Mouse (Mus musculus) hindbrain, embryonic 16.5 days (tissue): ENCODE measurements around the gene Naa40. TPM values are rescaled to one million over a fixed set of nuclear protein-coding genes. Genes with fewer than 3 reads are reported as not detected.
A peak's percentile ranks its signal among the peaks of the same experiment; 100 is the strongest.

Experiments used
- ATAC-seq: fragments of 200-750 bp; cut with Nextera tagmentation; 2 replicates; pipeline ENCODE4 v1.8.0; 2017; ENCODE audit warnings: moderate TSS enrichment, moderate library complexity
- H3K27ac ChIP-seq: fragments of 300-500 bp; sonication (generic); 2 replicates; pipeline ENCODE4 v1.5.1; 2014; ENCODE audit warnings: low read depth, mild to moderate bottlenecking, control low read depth, low read length, moderate library complexity
- H3K27me3 ChIP-seq: fragments of 300-500 bp; sonication (generic); replicated peaks from 2 replicates; pipeline ENCODE4 v1.6.1; 2014; ENCODE audit warnings: low read length; ENCODE audit not compliant: control insufficient read depth, insufficient read depth
- H3K36me3 ChIP-seq: fragments of 300-500 bp; sonication (generic); 2 replicates; pipeline ENCODE4 v1.6.1; 2014; ENCODE audit warnings: mild to moderate bottlenecking, low read length, moderate library complexity, mixed read lengths; ENCODE audit not compliant: control insufficient read depth, insufficient read depth
- H3K4me1 ChIP-seq: fragments of 300-500 bp; sonication (generic); 2 replicates; pipeline ENCODE4 v1.6.1; 2014; ENCODE audit warnings: low read depth, low read length; ENCODE audit not compliant: control insufficient read depth, insufficient read depth
- H3K4me2 ChIP-seq: fragments of 300-500 bp; sonication (generic); 2 replicates; pipeline ENCODE4 v1.6.1; 2014; ENCODE audit warnings: mild to moderate bottlenecking, low read length, control low read depth, moderate library complexity
- H3K4me3 ChIP-seq: fragments of 300-500 bp; sonication (generic); 2 replicates; pipeline ENCODE4 v1.5.1; 2014; ENCODE audit warnings: mild to moderate bottlenecking, low read length, control low read depth, moderate library complexity
- H3K9ac ChIP-seq: fragments of 300-500 bp; sonication (generic); 2 replicates; pipeline ENCODE4 v1.6.1; 2014; ENCODE audit warnings: low read depth, mild to moderate bottlenecking, control low read depth, low read length, moderate library complexity
- H3K9me3 ChIP-seq: fragments of 300-500 bp; sonication (generic); 2 replicates; pipeline ENCODE4 v1.6.1; 2014; ENCODE audit warnings: mild to moderate bottlenecking, low read length, moderate library complexity; ENCODE audit not compliant: control insufficient read depth
- WGBS: fragments of 180-500 bp; shearing (Covaris S2); extraction: QIAGEN DNeasy Blood & Tissue Kit; methylation state at CpG from one replicate; pipeline ENCODE4 v1.1.7; 2014; 5-methylcytosine and 5-hydroxymethylcytosine counted together
- polyA plus RNA-seq: library from polyadenylated mRNA; unstranded; fragments of >200 nt; fragmentation: Nextera tagmentation; extraction: Ambion mirVana; gene quantifications from 2 replicates; pipeline ENCODE4 v1.2.1, GENCODE M21; 2015

The Naa40 gene
- polyA plus RNA-seq, 1 experiment from 2014 or later, result 60.6 TPM

GRCm38 (mm10) chr19:7276053-7276659, 35.2 kb upstream of the Naa40 start:
- Histone ChIP-seq H3K27me3 (no peaks in the 10 kb centered on the region), H3K9me3 (no peaks in the 10 kb centered on the region), H3K9ac (peak overlapping the region; percentile 18), H3K4me2 (no peak overlapping the region), H3K4me3 (no peak overlapping the region), H3K4me1 (peaks cover 28% of the 10 kb centered on the region), H3K36me3 (peaks cover 21% of the 10 kb centered on the region), H3K27ac (peak overlapping the region; percentile 81)
- WGBS, result 30% methylated on average over 7 of the region's 7 CpGs
- ATAC-seq, result peak; percentile 52

- 40% methylated on average over 7 of the region's 7 CpGs for WGBS
- peaks cover 21% of the 10 kb centered on the region for H3K36me3 ChIP-seq
- H3K27me3 ChIP-seq, result no peaks in the 10 kb centered on the region
- no peaks in the 10 kb centered on the region for H3K9me3 ChIP-seq
- H3K4me1 ChIP-seq, result peaks cover 34% of the 10 kb centered on the region
- H3K4me3 ChIP-seq, result no peak overlapping the region
- H3K4me2 ChIP-seq, result no peak overlapping the region
- peak overlapping the region; percentile 80 for H3K27ac ChIP-seq
- no peak for ATAC-seq
- 0 out of 2 replicates have a peak overlapping the region, but pooled peaks have one; percentile 13 for H3K9ac ChIP-seq
These were observed 34.3 kb upstream of the Naa40 start for GRCm38 (mm10) chr19:7275131-7275789.

DNA sequence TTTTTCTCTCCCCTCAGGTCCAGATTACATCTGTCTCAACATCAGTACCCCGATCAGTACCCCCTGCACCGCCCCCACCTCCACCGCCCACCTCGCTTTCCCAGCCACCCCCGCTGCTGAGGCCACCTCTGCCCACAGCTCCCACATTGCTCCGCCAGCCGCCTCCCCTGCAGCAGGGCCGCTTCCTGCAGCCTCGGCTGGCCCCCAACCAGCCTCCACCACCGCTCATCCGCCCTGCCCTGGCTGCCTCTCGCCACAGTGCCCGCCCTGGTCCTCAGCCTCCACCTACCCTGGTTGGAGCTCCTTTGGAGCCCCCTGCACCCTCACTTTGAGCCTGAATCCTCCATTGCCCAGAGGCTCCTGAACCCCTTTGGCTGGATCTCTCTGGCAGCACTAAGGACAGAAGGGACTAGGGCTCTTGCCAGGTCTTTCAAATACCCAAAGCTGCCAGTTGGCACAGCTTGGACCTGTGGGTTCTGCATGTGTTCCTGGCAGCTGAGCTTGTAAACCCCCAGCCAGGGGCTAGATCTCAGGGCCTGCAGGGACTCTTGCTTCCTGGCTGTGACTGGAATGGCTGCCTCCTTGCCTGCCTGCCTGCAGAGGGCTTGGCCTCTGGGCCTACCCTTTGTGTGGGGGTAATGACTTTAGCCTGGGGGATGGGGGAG, 33.5 kb upstream of the Naa40 start:
- H3K4me2 ChIP-seq, result no peak overlapping the region
- 78% methylated on average over 13 of the region's 13 CpGs for WGBS
- H3K9ac ChIP-seq, result peak overlapping the region; percentile 30; the same call in 1 of the 2 replicates
- no peak overlapping the region for H3K4me3 ChIP-seq
- ATAC-seq, result peak; percentile 46
- H3K27me3 ChIP-seq, result no peaks in the 10 kb centered on the region
- H3K36me3 ChIP-seq, result peaks cover 21% of the 10 kb centered on the region
- H3K4me1 ChIP-seq, result peaks cover 42% of the 10 kb centered on the region
- H3K9me3 ChIP-seq, result no peaks in the 10 kb centered on the region
- peak overlapping the region; percentile 80 for H3K27ac ChIP-seq

GRCm38 (mm10) chr19:7273486-7273885, 32.5 kb upstream of the Naa40 start:
- Histone ChIP-seq H3K4me3 (no peak overlapping the region), H3K9ac (no peak overlapping the region), H3K4me1 (peaks cover 45% of the 10 kb centered on the region), H3K9me3 (no peaks in the 10 kb centered on the region), H3K4me2 (no peak overlapping the region), H3K36me3 (peaks cover 21% of the 10 kb centered on the region), H3K27ac (no peak overlapping the region), H3K27me3 (no peaks in the 10 kb centered on the region)
- ATAC-seq, result no peak
- WGBS, result 93% methylated on average over 4 of the region's 4 CpGs

DNA sequence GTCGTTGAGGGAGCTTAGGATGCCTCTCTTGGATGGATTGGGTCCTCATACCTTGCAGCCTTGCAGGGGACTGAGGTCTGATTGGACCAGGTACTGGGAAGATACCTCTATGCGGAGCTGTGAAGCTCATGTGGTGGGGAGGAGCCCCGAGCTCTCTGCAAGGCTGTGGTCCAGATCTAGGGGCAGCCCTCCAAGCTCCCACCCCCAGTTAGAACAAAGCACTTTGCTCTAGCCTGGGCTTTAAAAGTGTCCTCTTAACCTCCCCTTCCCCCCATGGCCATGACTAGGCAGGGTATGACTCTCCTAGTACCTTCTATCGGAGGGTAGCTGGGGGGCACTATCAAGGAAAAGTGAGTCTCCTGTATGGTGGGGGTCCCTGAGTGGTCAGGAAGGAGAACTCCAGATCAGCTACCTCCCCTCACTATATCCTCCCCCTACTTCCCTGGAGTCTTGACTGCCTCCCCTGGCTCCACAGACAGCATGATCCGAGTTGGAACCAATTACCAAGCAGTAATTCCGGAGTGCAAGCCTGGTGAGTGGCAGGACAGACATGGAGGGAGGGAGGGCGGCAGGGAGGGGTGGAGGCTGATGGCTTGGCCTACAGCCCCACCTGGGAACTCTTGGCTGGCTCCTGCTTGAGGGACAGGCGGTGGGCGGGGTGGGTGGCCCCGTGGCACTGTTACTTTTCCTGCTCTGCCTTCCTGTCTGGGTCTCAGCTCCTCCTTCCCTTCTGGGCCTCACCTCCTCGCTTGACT, 28.5 kb upstream of the Naa40 start:
- ATAC-seq, result peak; percentile 5; the same call in 1 of the 2 replicates
- H3K4me1 ChIP-seq, result peaks cover 56% of the 10 kb centered on the region
- WGBS, result 8% methylated on average over 11 of the region's 11 CpGs

GRCm38 (mm10) chr19:7268722-7269090, 27.7 kb upstream of the Naa40 start:
- no peaks in the 10 kb centered on the region for H3K27me3 ChIP-seq
- H3K4me2 ChIP-seq, result peak overlapping the region; percentile 86
- H3K36me3 ChIP-seq, result peaks cover 10% of the 10 kb centered on the region; the same call in 1 of the 2 replicates
- peaks cover 53% of the 10 kb centered on the region for H3K4me1 ChIP-seq
- 0% methylated on average over 29 of the region's 30 CpGs for WGBS
- peak overlapping the region; percentile 91 for H3K9ac ChIP-seq
- H3K4me3 ChIP-seq, result peak overlapping the region; percentile 82
- ATAC-seq, result 0 out of 2 replicates have a peak, but pooled peaks have one; percentile 3
- peak overlapping the region; percentile 93 for H3K27ac ChIP-seq
- no peaks in the 10 kb centered on the region for H3K9me3 ChIP-seq

More for the DNA sequence above, 28.5 kb upstream of the Naa40 start:
- Histone ChIP-seq H3K36me3 (peaks cover 13% of the 10 kb centered on the region), H3K4me3 (peak overlapping the region; percentile 82), H3K9me3 (no peaks in the 10 kb centered on the region), H3K4me2 (peak overlapping the region; percentile 86), H3K27ac (peak overlapping the region; percentile 93), H3K9ac (peak overlapping the region; percentile 91), H3K27me3 (no peaks in the 10 kb centered on the region)

- 1% methylated on average over 45 of the region's 97 CpGs for WGBS
- ATAC-seq, result peak; percentile 54
- Histone ChIP-seq H3K4me1 (peaks cover 53% of the 10 kb centered on the region), H3K27me3 (no peaks in the 10 kb centered on the region), H3K4me3 (peak overlapping the region; percentile 82), H3K9me3 (no peaks in the 10 kb centered on the region), H3K4me2 (peak overlapping the region; percentile 86), H3K36me3 (peaks cover 4% of the 10 kb centered on the region; the same call in 1 of the 2 replicates), H3K27ac (peak overlapping the region; percentile 93), H3K9ac (peak overlapping the region; percentile 91)
These were observed 27.1 kb upstream of the Naa40 start for GRCm38 (mm10) chr19:7267781-7268721.

GRCm38 (mm10) chr19:7267091-7267741, 26.2 kb upstream of the Naa40 start, which contains the start of gene Rcor2:
TSS of gene Rcor2 (plus strand) at chr19:7267325.
- Histone ChIP-seq H3K4me2 (peak within 1 kb of the TSS; percentile 86), H3K9me3 (peaks cover 2% of the 10 kb centered on the region; the same call in 1 of the 2 replicates), H3K4me3 (peak within 1 kb of the TSS; percentile 82), H3K27me3 (no peaks in the 10 kb centered on the region), H3K36me3 (0 out of 2 replicates have a peak, but pooled peaks cover 2% of the 10 kb centered on the region), H3K4me1 (peaks cover 53% of the 10 kb centered on the region), H3K9ac (peak within 1 kb of the TSS; percentile 91), H3K27ac (peak within 1 kb of the TSS; percentile 93)
- 1% methylated on average over 19 of the region's 28 CpGs for WGBS
- peak; percentile 43 for ATAC-seq
